Mouse (Mus musculus) liver, adult 2 months (tissue): Measurements from ENCODE around the gene Cybc1.

Source experiments
- CTCF ChIP-seq: fragments of 200-500 bp; IDR thresholded peaks from 2 replicates; pipeline ENCODE4 v1.5.1; 2011; ENCODE audit warnings: low read depth, low read length, control low read depth
- POLR2A ChIP-seq: fragments of 200-500 bp; IDR thresholded peaks from 2 replicates; pipeline ENCODE4 v1.6.1; 2011; ENCODE audit warnings: low read length, control low read depth; ENCODE audit not compliant: insufficient read depth; ENCODE audit errors: extremely low read depth

- TF ChIP-seq CTCF, result no peak
- no peak for TF ChIP-seq POLR2A
Measured at GRCm38 (mm10) chr11:121203859-121204160, 25.3 kb downstream of the Cybc1 start.
